Mouse (Mus musculus) cerebral cortex, adult 2 months (tissue): Measurements from ENCODE around the gene Dgkd.

Source experiments
- WGBS: fragments of 180-500 bp; shearing (Covaris S2); methylation state at CpG from one replicate; pipeline ENCODE4 v1.1.7; 2018; 5-methylcytosine and 5-hydroxymethylcytosine counted together

The Dgkd gene

GRCm38 (mm10) chr1:87848237-87848996 is 4.7 kb upstream of the Dgkd start:
- WGBS, result 33% methylated on average over 11 of the region's 11 CpGs

- WGBS, result 64% methylated on average over 5 of the region's 5 CpGs
Measured at GRCm38 (mm10) chr1:87849278-87849677, 3.8 kb upstream of the Dgkd start.

GRCm38 (mm10) chr1:87851344-87851743 is 1.7 kb upstream of the Dgkd start:
- 95% methylated on average over 3 of the region's 3 CpGs for WGBS

GRCm38 (mm10) chr1:87852081-87852790 is 851 bp upstream of the Dgkd start:
- WGBS, result 62% methylated on average over 5 of the region's 5 CpGs

GRCm38 (mm10) chr1:87853601-87854361 is 694 bp downstream of the Dgkd start:
- under 1% methylated on average over 43 of the region's 48 CpGs for WGBS

GRCm38 (mm10) chr1:87854411-87854810 is 1.3 kb downstream of the Dgkd start:
- 11% methylated on average over 6 of the region's 6 CpGs for WGBS

- 42% methylated on average over 2 of the region's 2 CpGs for WGBS
Measured at GRCm38 (mm10) chr1:87854851-87855251, 1.8 kb downstream of the Dgkd start.

GRCm38 (mm10) chr1:87855522-87855921 is 2.4 kb downstream of the Dgkd start:
- 59% methylated on average over 1 of the region's 1 CpGs for WGBS

- 27% methylated on average over 3 of the region's 3 CpGs for WGBS
Measured at GRCm38 (mm10) chr1:87856823-87857222, 3.7 kb downstream of the Dgkd start.

GRCm38 (mm10) chr1:87858031-87858430 is 4.9 kb downstream of the Dgkd start:
- 88% methylated on average over 1 of the region's 1 CpGs for WGBS

GRCm38 (mm10) chr1:87858529-87858928 is 5.4 kb downstream of the Dgkd start:
- 87% methylated on average over 2 of the region's 2 CpGs for WGBS

- 58% methylated on average over 3 of the region's 3 CpGs for WGBS
Measured at GRCm38 (mm10) chr1:87863602-87864001, 10.5 kb downstream of the Dgkd start.

GRCm38 (mm10) chr1:87866672-87867071 is 13.6 kb downstream of the Dgkd start:
- 43% methylated on average over 1 of the region's 1 CpGs for WGBS

- 86% methylated on average over 1 of the region's 1 CpGs for WGBS
Measured at GRCm38 (mm10) chr1:87876065-87876464, 23.0 kb downstream of the Dgkd start.

- 65% methylated on average over 9 of the region's 9 CpGs for WGBS
Measured at GRCm38 (mm10) chr1:87877552-87878283, 24.6 kb downstream of the Dgkd start.

GRCm38 (mm10) chr1:87879034-87879433 is 25.9 kb downstream of the Dgkd start:
- WGBS, result 84% methylated on average over 3 of the region's 3 CpGs

GRCm38 (mm10) chr1:87879494-87880325 is 26.6 kb downstream of the Dgkd start:
- 3% methylated on average over 3 of the region's 3 CpGs for WGBS

GRCm38 (mm10) chr1:87880326-87880627 is 27.2 kb downstream of the Dgkd start:
- WGBS, result 66% methylated on average over 6 of the region's 6 CpGs

- WGBS, result 74% methylated on average over 2 of the region's 2 CpGs
Measured at GRCm38 (mm10) chr1:87880856-87881255, 27.8 kb downstream of the Dgkd start.

- WGBS, result 73% methylated on average over 4 of the region's 4 CpGs
Measured at GRCm38 (mm10) chr1:87881726-87882125, 28.6 kb downstream of the Dgkd start.

- 68% methylated on average over 1 of the region's 1 CpGs for WGBS
Measured at GRCm38 (mm10) chr1:87890960-87891359, 37.9 kb downstream of the Dgkd start.
